Mouse (Mus musculus): ENCODE results near the gene 9130230L23Rik. TPM values are rescaled to one million over a fixed set of nuclear protein-coding genes. Genes with fewer than 3 reads are reported as not detected.
"Not testable (repeated sequence)": the region's sequence is repeated elsewhere in the genome, so short reads cannot be mapped to it uniquely, and the experiment has no call there.

The 9130230L23Rik gene
- polyA plus RNA-seq, 1 experiment from 2014 or later, result 0.14 TPM

DNA sequence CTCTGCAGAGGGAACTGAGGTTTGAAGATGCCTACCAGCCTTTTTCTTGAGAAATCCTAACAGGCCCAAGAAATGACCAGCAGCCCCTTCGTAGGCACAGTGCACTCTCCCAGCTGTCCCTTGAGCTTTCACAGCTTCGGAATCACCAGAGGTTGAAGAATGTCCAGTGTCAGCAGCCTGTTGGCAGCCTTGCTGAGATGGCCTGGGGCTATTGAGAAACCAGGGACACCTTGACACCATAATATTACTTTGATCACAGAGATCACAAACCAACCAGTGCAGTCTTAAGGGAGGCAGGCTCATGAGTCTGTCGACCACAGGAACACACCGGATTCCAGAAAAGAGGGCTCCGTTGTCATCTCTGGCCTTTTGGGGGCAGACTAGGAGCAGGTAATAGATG, 2.9 kb downstream of the 9130230L23Rik start:
- Histone ChIP-seq H3K4me3 (ENCODE audit: control insufficient read depth in 1 of 2, insufficient read depth in 1 of 2, low read depth in 1 of 2, low read length in 2 of 2) (no peak overlapping the region), H3K4me1 (ENCODE audit: control insufficient read depth in 2 of 2, insufficient read depth in 2 of 2, low read length in 2 of 2) (peaks cover 5% of the 10 kb centered on the region in 2 experiments; a peak in 3 of 4 replicates), H3K36me3 (ENCODE audit: control insufficient read depth, insufficient read depth, low read length) (no peaks in the 10 kb centered on the region), H3K27ac (replicated peaks in 1 of 2; ENCODE audit: control insufficient read depth in 1 of 2, insufficient read depth in 1 of 2, low read depth in 2 of 2, low read length in 2 of 2) (no peak overlapping the region), H3K4me2 (ENCODE audit: low read length) (no peak overlapping the region), H3K9me3 (ENCODE audit: control insufficient read depth, low read length) (no peaks in the 10 kb centered on the region), H3K27me3 (ENCODE audit: control insufficient read depth, insufficient read depth, low read length) (no peaks in the 10 kb centered on the region), H3K9ac (ENCODE audit: low read length) (no peak overlapping the region)
- no peak for ATAC-seq (ENCODE audit: insufficient number of reproducible peaks, insufficient read depth, low FRiP score, low read depth)
- WGBS, result 69% methylated on average over 5 of the region's 5 CpGs

DNA sequence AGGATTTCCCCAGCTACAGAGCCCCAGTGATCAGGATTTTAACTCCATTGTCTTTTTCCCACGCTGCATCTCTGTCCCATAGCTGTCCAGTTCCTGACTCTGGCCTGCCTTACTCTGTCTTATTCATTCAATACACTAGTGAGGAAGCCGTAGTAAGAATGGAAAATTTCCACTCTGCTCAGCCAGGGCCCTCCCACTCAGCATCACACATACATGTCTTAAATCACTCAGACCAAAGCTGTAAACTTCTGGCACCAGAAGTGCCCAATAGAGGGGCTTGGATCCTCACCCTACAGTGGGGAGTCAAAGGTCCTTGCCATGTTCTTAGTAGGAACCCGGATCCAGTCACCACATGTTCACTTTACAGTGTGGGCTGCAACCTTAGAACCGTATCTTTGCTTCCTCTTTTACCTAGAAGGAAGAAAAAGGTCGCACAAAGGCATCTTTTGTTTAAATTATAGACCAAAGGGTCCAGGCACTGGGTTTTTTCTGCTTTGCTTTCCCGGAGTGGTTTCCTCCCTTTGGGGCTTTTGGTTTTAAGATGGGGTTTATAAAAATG, 3.4 kb downstream of the 9130230L23Rik start:
- H3K4me3 ChIP-seq (ENCODE audit: control insufficient read depth in 1 of 2, insufficient read depth in 1 of 2, low read depth in 1 of 2, low read length in 2 of 2), result no peak overlapping the region
- ATAC-seq (ENCODE audit: insufficient number of reproducible peaks, insufficient read depth, low FRiP score, low read depth), result no peak
- peaks cover 5% of the 10 kb centered on the region in 2 experiments; a peak in 3 of 4 replicates for H3K4me1 ChIP-seq (ENCODE audit: control insufficient read depth in 2 of 2, insufficient read depth in 2 of 2, low read length in 2 of 2)
- H3K4me2 ChIP-seq (ENCODE audit: low read length), result no peak overlapping the region
- H3K9me3 ChIP-seq (ENCODE audit: control insufficient read depth, low read length), result no peaks in the 10 kb centered on the region
- no peaks in the 10 kb centered on the region for H3K36me3 ChIP-seq (ENCODE audit: control insufficient read depth, insufficient read depth, low read length)
- no peak overlapping the region for H3K27ac ChIP-seq (replicated peaks in 1 of 2; ENCODE audit: control insufficient read depth in 1 of 2, insufficient read depth in 1 of 2, low read depth in 2 of 2, low read length in 2 of 2)
- H3K9ac ChIP-seq (ENCODE audit: low read length), result no peak overlapping the region
- no peaks in the 10 kb centered on the region for H3K27me3 ChIP-seq (ENCODE audit: control insufficient read depth, insufficient read depth, low read length)
- WGBS, result 66% methylated on average over 6 of the region's 6 CpGs

DNA sequence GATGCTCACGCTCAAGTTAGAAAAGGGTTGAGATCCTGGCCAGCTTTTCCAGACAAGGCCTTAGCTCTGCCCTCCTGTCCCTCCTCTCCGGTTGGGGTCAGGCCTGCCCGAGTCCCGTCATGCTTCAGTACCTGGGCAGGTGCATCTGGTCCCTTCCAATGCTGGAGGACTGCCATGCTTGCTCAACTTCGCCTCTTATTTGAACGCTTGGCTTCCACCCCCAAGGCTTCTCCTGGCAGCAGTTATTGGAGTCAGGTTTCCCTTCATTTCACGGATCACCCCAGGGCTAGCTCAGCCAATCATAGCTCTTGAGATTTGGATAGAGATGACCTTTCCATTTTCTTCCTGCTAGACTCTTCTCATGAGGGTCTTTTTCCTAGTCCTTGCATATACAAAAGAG, 4.0 kb downstream of the 9130230L23Rik start:
- no peak overlapping the region for H3K4me2 ChIP-seq (ENCODE audit: low read length)
- no peak overlapping the region for H3K27ac ChIP-seq (replicated peaks in 1 of 2; ENCODE audit: control insufficient read depth in 1 of 2, insufficient read depth in 1 of 2, low read depth in 2 of 2, low read length in 2 of 2)
- ATAC-seq (ENCODE audit: insufficient number of reproducible peaks, insufficient read depth, low FRiP score, low read depth), result no peak
- H3K9ac ChIP-seq (ENCODE audit: low read length), result no peak overlapping the region
- no peaks in the 10 kb centered on the region for H3K36me3 ChIP-seq (ENCODE audit: control insufficient read depth, insufficient read depth, low read length)
- H3K9me3 ChIP-seq (ENCODE audit: control insufficient read depth, low read length), result no peaks in the 10 kb centered on the region
- H3K4me1 ChIP-seq (ENCODE audit: control insufficient read depth in 2 of 2, insufficient read depth in 2 of 2, low read length in 2 of 2), result peaks cover 5% of the 10 kb centered on the region in 2 experiments; a peak in 3 of 4 replicates
- H3K4me3 ChIP-seq (ENCODE audit: control insufficient read depth in 1 of 2, insufficient read depth in 1 of 2, low read depth in 1 of 2, low read length in 2 of 2), result no peak overlapping the region
- H3K27me3 ChIP-seq (ENCODE audit: control insufficient read depth, insufficient read depth, low read length), result no peaks in the 10 kb centered on the region
- 75% methylated on average over 7 of the region's 7 CpGs for WGBS

DNA sequence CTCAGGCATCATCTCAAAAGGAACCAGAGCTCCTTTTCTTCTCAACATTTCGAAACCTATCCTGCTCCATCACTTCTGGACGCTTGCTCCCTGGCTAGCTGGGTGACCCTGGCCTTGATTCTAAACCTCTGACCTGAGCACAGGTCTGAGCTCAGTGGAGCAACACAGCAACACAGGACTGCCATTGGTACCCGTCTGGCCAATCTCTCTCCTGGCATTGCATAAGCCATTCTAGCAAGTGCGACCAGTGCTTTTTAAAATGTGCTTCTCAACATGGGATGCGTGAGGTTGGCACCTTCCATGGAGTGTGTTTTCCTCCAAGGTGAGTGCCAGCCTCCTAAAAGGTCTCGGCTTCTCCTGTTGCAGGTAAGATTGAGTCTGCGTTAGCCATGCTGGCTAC, 5.0 kb downstream of the 9130230L23Rik start:
- Histone ChIP-seq H3K4me3 (ENCODE audit: control insufficient read depth in 1 of 2, insufficient read depth in 1 of 2, low read depth in 1 of 2, low read length in 2 of 2) (no peak overlapping the region), H3K27me3 (ENCODE audit: control insufficient read depth, insufficient read depth, low read length) (no peaks in the 10 kb centered on the region), H3K4me2 (ENCODE audit: low read length) (no peak overlapping the region), H3K9ac (ENCODE audit: low read length) (no peak overlapping the region), H3K9me3 (ENCODE audit: control insufficient read depth, low read length) (no peaks in the 10 kb centered on the region), H3K36me3 (ENCODE audit: control insufficient read depth, insufficient read depth, low read length) (no peaks in the 10 kb centered on the region), H3K27ac (replicated peaks in 1 of 2; ENCODE audit: control insufficient read depth in 1 of 2, insufficient read depth in 1 of 2, low read depth in 2 of 2, low read length in 2 of 2) (no peak overlapping the region), H3K4me1 (ENCODE audit: control insufficient read depth in 2 of 2, insufficient read depth in 2 of 2, low read length in 2 of 2) (peaks cover 0 to 2% of the 10 kb centered on the region in 2 experiments; a peak in 2 of 4 replicates)
- no peak for ATAC-seq (ENCODE audit: insufficient number of reproducible peaks, insufficient read depth, low FRiP score, low read depth)
- WGBS, result 76% methylated on average over 7 of the region's 7 CpGs

DNA sequence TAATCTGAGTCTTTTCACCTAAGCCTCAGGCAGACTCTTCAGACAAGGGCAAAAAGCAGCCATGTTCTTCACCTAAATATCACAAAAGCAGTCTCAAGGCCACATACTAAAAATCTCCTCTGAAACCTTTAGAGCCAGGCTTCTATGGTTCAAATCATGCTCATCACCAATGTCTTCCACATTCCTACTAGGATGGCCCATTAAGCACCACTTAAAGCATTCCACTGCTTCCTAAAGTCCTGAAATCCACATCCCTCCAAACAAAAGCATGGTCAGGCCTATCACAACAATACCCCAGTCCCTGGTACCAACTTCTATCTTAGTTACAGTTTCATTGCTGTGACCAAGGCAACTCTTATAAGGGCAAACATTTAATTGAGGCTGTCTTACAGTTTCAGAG, 6.3 kb downstream of the 9130230L23Rik start:
- no peak for ATAC-seq (ENCODE audit: insufficient number of reproducible peaks, insufficient read depth, low FRiP score, low read depth)
- Histone ChIP-seq H3K4me3 (ENCODE audit: control insufficient read depth in 1 of 2, insufficient read depth in 1 of 2, low read depth in 1 of 2, low read length in 2 of 2) (no peak overlapping the region), H3K27me3 (ENCODE audit: control insufficient read depth, insufficient read depth, low read length) (no peaks in the 10 kb centered on the region), H3K27ac (replicated peaks in 1 of 2; ENCODE audit: control insufficient read depth in 1 of 2, insufficient read depth in 1 of 2, low read depth in 2 of 2, low read length in 2 of 2) (no peak overlapping the region), H3K9me3 (ENCODE audit: control insufficient read depth, low read length) (no peaks in the 10 kb centered on the region), H3K4me2 (ENCODE audit: low read length) (no peak overlapping the region), H3K4me1 (ENCODE audit: control insufficient read depth in 2 of 2, insufficient read depth in 2 of 2, low read length in 2 of 2) (no peaks in the 10 kb centered on the region), H3K9ac (ENCODE audit: low read length) (no peak overlapping the region), H3K36me3 (ENCODE audit: control insufficient read depth, insufficient read depth, low read length) (no peaks in the 10 kb centered on the region)

DNA sequence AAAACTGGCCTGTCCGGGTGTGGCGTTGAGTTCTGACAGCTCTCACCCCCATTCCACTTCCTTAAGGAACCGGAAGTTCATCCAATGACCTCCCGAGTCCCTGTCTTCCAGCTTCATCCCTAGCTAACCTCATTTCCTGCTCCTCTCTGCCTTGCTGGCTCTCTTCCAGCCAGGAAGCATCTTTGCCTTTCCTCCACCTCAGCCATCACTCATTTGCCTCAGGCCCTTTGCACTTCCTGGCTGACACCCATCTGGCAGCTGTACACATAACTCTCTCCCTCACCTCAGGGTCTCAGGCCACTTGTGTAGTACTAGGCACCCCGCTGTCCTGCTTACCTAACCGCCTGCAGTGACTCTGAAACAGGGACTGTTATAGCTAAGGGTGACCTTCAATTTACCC, 9.4 kb downstream of the 9130230L23Rik start:
- WGBS, result 59% methylated on average over 6 of the region's 6 CpGs
- no peak overlapping the region for H3K9ac ChIP-seq (ENCODE audit: low read length)
- H3K36me3 ChIP-seq (ENCODE audit: control insufficient read depth, insufficient read depth, low read length), result no peaks in the 10 kb centered on the region
- no peaks in the 10 kb centered on the region for H3K9me3 ChIP-seq (ENCODE audit: control insufficient read depth, low read length)
- ATAC-seq (ENCODE audit: insufficient number of reproducible peaks, insufficient read depth, low FRiP score, low read depth), result no peak
- no peak overlapping the region for H3K4me3 ChIP-seq (ENCODE audit: control insufficient read depth in 1 of 2, insufficient read depth in 1 of 2, low read depth in 1 of 2, low read length in 2 of 2)
- no peaks in the 10 kb centered on the region for H3K27me3 ChIP-seq (ENCODE audit: control insufficient read depth, insufficient read depth, low read length)
- no peak overlapping the region for H3K4me2 ChIP-seq (ENCODE audit: low read length)
- H3K27ac ChIP-seq (replicated peaks in 1 of 2; ENCODE audit: control insufficient read depth in 1 of 2, insufficient read depth in 1 of 2, low read depth in 2 of 2, low read length in 2 of 2), result no peak overlapping the region
- H3K4me1 ChIP-seq (ENCODE audit: control insufficient read depth in 2 of 2, insufficient read depth in 2 of 2, low read length in 2 of 2), result no peaks in the 10 kb centered on the region

DNA sequence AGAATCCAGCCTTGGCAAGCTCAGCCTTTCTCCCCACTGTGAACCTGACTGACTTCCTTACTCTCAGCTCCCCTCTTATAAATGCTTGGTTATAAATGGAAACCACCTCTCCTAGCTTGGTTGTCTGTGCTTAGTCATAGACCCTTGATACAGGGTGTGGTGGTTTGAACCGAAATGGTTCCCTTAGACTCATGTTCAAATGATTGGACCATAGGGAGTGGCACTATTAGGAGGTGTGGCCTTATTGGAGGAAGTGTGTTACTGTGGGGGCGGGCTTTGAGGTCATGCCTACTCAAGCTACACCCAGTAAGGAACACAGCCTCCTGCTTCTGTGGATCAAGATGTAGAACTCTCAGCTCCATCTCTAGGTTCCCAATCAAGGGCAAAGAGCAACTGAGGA, 12.9 kb downstream of the 9130230L23Rik start:
- H3K27ac ChIP-seq (replicated peaks in 1 of 2; ENCODE audit: control insufficient read depth in 1 of 2, insufficient read depth in 1 of 2, low read depth in 2 of 2, low read length in 2 of 2), result no peak overlapping the region
- WGBS, result 76% methylated on average over 2 of the region's 2 CpGs
- H3K9me3 ChIP-seq (ENCODE audit: control insufficient read depth, low read length), result no peaks in the 10 kb centered on the region
- no peaks in the 10 kb centered on the region for H3K36me3 ChIP-seq (ENCODE audit: control insufficient read depth, insufficient read depth, low read length)
- H3K4me2 ChIP-seq (ENCODE audit: low read length), result no peak overlapping the region
- H3K4me1 ChIP-seq (ENCODE audit: control insufficient read depth in 2 of 2, insufficient read depth in 2 of 2, low read length in 2 of 2), result no peaks in the 10 kb centered on the region
- no peaks in the 10 kb centered on the region for H3K27me3 ChIP-seq (ENCODE audit: control insufficient read depth, insufficient read depth, low read length)
- no peak for ATAC-seq (ENCODE audit: insufficient number of reproducible peaks, insufficient read depth, low FRiP score, low read depth)
- no peak overlapping the region for H3K9ac ChIP-seq (ENCODE audit: low read length)
- no peak overlapping the region for H3K4me3 ChIP-seq (ENCODE audit: control insufficient read depth in 1 of 2, insufficient read depth in 1 of 2, low read depth in 1 of 2, low read length in 2 of 2)

DNA sequence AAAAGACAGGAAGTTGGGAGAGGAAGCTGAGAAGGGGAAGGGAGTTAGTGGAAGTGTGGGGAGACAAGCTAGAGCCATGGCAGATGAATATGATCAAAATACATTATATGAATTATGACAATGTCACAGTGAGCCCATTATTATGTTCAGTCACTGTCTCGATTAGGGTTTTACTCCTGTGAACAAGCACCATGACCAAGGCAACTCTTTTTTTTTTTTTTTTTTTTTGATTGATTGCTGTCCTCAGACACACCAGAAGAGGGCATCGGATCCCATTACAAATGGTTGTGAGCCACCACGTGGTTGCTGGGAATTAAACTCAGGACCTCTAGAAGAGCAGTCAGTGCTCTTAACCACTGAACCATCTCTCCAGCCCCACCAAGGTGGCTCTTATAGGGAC, 17.1 kb downstream of the 9130230L23Rik start:
- WGBS, result 65% methylated on average over 3 of the region's 3 CpGs
- not testable (repeated sequence) for H3K36me3 ChIP-seq (ENCODE audit: control insufficient read depth, insufficient read depth, low read length); ATAC-seq (ENCODE audit: insufficient number of reproducible peaks, insufficient read depth, low FRiP score, low read depth)

More for the DNA sequence above, 17.1 kb downstream of the 9130230L23Rik start:
- not testable (repeated sequence) for H3K4me2 ChIP-seq (ENCODE audit: low read length); H3K27ac ChIP-seq (replicated peaks in 1 of 2; ENCODE audit: control insufficient read depth in 1 of 2, insufficient read depth in 1 of 2, low read depth in 2 of 2, low read length in 2 of 2); H3K9me3 ChIP-seq (ENCODE audit: control insufficient read depth, low read length); H3K27me3 ChIP-seq (ENCODE audit: control insufficient read depth, insufficient read depth, low read length); H3K4me1 ChIP-seq (ENCODE audit: control insufficient read depth in 2 of 2, insufficient read depth in 2 of 2, low read length in 2 of 2); H3K4me3 ChIP-seq (ENCODE audit: control insufficient read depth in 1 of 2, insufficient read depth in 1 of 2, low read depth in 1 of 2, low read length in 2 of 2); H3K9ac ChIP-seq (ENCODE audit: low read length)

Measured in heart, embryonic 14.5 days (tissue).